Mouse (Mus musculus) spleen, postnatal 4 days (tissue): Measurements from ENCODE around the gene Wbp1.
A peak's percentile ranks its signal among the peaks of the same experiment; 100 is the strongest.

ENCODE experiments used
- DNase-seq, 2 experiments: peaks; one replicate each; pipeline ENCODE4 v3.0.0; 2022; ENCODE audit warnings: low spot score in 2 of 2

Gene Wbp1

DNA sequence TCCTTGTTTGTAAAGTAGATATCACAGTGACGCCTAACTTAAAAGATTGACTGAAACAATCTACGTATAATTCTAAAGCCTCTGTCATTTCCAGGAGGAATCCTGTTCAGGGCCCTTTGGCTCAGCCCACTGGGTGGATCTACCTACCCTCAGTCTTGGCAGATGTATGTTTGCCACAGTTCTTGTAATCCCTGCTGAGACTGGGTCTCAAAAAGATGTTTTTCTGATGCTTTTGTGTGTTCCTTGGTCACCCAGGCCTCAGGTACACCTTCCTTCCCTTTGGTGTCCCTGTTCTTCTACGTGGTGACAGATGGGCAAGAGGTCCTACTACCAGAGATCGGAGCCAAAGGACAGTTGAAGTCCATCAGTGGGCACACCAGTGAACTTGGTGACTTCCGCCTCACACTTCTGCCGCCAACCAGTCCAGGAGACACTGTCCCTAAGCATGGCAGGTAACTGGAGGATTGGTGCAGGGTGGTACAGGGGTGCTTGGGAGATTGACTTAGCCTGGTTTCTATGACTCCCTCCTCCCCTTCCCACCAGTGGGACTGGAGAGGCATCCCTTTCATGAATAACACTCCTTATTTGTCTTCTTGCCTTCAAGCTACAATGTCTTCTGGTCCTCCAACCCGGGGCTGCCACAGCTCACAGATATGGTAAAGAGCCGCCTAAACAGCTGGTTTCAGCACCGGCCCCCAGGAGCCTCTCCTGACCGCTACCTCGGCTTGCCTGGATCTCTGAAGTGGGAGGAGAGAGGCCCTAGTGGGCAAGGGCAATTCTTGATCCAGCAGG is 4.8 kb downstream of the Wbp1 start:
- DNase-seq: peak in 1 of 2 experiments; percentile 64

GRCm38 (mm10) chr6:83115682-83116372 is 5.5 kb downstream of the Wbp1 start:
- DNase-seq: peak in 1 of 2 experiments; percentile 76

DNA sequence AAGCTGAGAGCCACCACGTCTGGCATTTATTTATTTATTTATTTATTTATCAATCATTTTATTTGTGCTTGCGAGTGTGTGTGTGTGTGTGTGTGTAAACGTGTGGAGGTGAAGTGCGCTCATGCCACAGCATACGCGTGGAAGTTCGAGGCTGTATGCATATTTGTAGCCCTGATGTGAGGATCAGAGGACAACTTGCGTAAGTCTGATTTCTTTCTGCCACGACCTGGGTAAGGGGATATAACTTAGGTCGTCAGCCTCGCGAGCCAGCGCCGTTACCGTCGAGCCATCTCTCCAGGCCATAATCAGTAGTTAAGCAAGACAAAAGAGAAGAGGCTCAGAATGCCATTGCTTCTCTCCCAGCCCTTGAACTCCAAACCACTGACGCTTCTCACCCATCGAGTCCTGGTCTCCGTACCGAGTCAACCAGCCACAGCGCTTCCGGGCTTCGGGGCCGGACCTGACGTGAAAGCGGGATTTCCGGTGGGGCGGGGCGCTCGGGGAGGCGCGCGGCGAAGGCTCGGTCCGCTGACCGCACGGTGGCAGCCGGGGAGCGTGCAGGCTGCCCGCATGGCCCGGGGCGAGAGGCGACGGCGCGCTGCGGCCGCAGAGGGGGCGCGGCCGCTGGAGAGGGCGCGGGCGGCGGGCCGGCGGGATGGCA is 6.2 kb downstream of the Wbp1 start, which contains the start of gene Mogs:
TSS of gene Mogs (plus strand) at position 486 of the 661 bp plus-strand sequence.
- peak; percentile 93 to 97 for DNase-seq

DNA sequence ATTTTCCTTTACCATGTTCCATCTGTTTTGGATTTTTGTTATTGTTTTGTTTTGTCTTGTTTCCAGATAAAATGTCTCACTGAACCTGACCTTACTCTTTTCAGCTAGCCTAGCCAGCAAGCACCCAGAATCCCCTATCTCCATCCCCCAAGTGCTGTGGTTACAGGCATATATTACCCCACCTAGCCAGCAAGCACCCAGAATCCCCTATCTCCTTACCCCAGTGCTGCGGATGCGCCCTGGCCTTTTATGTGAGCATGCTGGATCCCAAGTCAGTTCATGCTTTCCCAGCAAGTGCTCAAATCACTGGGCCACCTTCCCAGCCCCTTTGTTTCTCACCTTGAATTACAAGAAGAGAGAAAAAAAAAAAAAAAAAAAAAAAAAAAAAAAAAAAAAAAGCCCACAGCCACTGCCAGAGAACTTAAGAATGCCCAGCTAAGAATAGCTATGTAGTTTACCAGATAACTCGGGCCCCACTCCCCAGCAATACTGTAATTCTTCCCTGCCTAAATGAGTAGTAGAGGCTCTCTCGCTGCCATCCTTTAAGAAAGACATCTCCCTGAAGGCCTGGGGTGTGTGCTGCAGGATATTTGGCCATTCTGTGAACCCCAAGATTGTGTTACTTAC is 9.7 kb downstream of the Wbp1 start:
- peak in 1 of 2 experiments; percentile 53 for DNase-seq

DNA sequence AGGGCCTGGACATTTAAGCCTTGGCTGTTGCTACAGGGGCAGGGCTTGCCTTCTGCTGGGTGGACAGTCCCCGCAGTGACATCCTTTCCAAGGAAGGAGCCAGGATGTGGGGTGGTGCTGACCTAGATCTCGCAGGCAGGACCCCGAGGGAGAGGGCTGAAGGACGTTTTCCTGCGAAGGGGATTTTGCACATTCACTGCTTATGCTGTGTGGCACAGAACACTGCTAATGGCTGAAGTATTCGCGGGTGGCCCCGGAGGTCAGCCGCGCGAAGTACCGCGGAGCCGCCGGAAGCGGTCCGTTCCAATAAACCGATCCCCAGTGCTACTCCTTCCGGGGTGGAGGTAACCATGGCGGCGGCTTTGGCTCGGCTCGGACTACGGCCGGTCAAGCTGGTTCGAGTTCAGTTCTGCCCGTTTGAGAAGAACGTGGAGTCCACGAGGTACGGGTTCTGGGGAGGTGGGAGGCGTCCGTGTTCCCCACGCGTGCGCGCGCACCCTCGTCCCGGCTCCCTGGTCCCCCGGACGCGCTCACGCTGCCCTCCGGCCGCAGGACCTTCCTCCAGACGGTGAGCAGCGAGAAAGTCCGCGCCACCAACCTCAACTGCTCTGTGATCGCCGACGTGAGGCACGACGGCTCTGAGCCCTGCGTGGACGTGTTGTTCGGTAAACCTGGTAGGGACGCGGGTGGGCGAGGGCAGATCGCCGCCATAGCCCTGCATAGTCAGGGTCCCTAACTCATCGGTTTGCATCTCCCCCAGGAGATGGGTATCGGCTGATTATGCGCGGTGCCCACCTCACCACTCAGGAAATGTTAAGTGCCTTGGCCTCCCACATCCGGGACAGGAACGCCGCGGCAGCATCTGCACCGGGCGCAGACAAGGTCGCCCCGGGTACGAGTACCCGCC is 12.3 kb downstream of the Wbp1 start, which contains the start of gene Mrpl53:
TSS of gene Mrpl53 (plus strand) at position 279 of the 907 bp plus-strand sequence.
- peak; percentile 81 to 90 for DNase-seq

GRCm38 (mm10) chr6:83107566-83108400 is 13.6 kb downstream of the Wbp1 start:
- DNase-seq: peak; percentile 90 to 97

GRCm38 (mm10) chr6:83104158-83104557 is 17.2 kb downstream of the Wbp1 start:
- DNase-seq: no peak

DNA sequence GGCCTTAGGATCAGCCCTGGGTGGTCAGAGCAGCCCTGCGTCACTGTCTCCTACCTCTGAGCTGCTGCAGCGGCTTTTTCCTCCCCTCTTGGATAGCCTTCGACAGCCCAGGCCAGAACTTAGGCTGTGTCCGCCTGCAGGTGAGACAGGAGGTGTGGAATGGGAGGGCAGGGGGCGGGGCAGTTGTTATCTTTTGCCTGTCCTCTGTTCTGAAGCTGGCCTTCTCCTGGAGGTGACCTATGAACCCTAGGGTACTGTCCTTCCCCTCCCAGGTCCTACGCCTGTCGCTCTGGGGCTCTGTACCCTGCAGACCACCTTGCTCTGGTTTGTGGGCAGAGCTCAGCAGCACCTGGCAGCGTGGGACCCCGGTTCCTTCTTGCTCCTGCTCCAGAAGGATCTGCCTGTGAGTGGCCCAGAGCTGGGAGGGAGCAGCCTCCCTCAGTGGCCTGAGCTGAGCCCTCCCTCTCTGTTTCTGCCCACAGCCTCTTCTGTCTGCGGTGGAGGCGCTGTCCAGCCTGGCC is 18.2 kb downstream of the Wbp1 start:
- no peak for DNase-seq

GRCm38 (mm10) chr6:83101688-83102556 is 19.4 kb downstream of the Wbp1 start:
- peak; percentile 74 to 90 for DNase-seq

GRCm38 (mm10) chr6:83101316-83101687 is 20.1 kb downstream of the Wbp1 start, which contains the start of the genes Ccdc142 and Gm42688:
Gene Ccdc142 (plus strand): TSS chr6:83101601.
Gene Gm42688 (plus strand): TSS chr6:83101617.
- peak; percentile 89 to 91 for DNase-seq

DNA sequence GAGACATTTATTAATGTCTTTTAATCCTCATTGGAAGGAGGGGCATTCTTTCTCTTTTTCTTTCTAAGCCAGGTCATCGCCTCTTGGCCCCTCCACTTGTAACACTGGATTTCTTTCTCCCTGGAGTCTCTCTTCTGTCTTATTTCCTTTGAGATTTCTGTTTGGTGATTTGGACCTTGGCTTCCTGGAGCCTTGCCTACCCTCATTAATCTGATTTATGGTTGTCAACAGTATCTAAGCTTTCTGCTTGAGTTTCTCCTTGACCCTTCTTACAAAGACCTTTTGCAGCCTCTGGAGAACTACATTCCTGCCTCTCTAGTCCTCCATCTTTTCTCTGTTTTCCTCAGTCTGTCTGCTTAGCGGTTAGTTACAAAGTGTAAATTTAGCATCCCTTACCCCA is 22.9 kb downstream of the Wbp1 start:
- DNase-seq: no peak

DNA sequence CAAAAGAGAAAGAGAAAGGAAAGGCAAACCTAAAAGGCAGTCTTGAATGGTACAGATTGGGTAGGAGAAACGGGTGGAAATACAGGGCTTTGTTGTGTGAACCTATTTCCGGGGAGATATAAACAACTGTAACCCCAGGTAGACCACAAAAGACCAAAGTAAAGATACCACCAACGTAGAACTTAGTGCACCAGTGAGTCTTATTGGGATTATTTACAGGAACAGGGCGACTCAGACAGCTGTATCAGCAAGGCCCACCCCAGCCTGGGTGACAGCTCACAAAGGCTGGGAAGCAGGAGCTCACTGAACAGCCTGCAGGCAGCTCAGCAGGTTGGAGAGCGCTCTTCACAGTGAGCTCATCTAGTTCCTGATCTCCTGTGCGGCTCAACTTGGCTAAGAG is 25.4 kb downstream of the Wbp1 start:
- DNase-seq: no peak

DNA sequence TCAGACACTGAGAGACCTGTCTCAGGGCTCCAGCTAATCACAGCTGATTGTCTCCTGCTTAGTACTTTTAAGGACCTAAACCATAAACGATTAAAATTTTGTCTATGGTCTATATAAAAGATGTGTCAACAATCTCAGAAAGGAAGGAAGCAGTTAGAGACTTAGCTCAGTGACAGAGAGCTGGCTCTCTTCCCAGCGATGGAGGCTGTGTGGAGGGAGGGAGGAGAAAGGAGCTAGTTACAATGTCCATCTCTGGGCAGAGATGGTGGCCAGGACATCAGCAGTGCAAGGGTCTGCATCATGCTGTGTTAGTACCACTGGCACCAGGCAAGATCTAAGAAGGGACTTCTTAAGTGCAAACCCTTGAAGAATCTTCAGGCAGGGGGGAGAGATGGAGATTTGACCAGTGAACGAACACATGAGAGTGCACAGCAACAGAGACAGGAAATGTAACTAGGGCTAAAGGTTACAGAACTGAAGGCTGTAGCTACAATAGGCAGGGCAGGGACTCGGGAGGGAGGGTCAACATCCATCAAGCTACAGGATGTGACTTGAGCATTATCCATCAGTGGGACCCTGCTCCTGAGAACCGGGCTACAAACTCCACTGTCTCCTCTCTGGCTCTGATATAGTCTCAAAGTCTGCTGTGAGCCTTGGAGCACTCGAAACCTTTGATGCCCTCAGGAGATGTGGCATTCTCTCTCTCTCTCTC is 28.8 kb downstream of the Wbp1 start:
- DNase-seq: no peak

DNA sequence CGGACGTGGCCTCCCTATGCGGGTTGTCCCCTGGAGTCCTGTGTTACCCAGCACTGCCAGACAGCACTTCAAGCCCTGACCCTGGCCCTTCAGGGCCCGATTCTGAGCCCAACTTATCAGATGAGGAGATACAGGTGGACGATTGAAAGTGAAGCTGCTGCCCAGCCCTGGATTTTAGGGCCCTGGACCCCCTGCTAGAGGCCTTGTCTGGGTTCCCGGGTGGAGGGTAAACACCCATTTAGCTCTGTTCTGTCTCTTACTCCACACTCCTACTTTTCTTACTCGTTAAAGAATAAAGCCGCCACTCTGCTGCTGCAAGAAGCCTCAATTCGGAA is 33.5 kb downstream of the Wbp1 start:
- no peak for DNase-seq

- DNase-seq: no peak
These were observed 34.0 kb downstream of the Wbp1 start for GRCm38 (mm10) chr6:83087205-83087925.

DNA sequence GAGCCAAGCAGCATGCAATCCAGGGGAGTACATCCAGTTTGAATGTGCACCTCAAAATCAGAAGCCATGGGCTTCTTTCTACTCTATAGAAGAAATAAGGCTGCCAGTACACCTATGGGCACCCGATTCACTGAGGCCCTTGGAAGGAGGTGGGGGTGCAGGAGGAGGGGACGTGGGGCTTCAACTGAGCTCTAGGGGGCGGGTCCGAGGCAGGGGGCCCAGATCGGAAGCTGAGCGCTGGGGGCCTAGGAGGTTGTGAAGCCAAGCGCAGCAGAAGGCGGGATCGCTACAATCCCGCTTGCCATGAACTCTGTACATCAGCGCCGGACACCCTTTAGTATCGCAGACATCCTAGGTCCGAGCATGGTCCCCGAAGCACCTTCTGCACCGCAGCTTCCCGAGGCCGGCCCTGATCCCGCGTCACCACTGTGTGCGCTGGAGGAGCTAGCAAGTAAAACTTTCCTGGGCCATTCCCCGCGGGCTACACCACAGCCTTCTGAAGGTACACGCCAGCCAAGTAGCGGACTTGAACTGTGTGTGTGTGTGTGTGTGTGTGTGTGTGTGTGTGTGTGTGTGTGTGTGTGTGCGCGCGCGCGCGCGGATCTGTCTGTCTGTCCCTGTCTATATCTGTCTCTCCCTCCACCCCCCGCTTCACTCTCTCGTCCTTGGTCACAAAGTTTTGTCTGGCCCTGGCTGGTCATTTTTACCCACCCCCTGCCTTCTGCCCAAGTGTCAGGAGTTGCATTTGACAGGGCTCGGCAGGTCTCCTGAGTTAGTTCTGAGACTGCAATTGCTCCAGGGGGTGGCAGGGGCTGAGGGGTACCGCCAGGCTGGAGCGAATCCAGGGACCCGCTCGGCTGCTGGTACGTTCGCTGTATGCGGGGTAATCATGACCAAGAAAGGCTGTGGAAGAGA is 35.0 kb downstream of the Wbp1 start, which contains the start of gene Lbx2:
TSS of gene Lbx2 (plus strand) at position 247 of the 915 bp plus-strand sequence.
- DNase-seq: no peak
